Mouse (Mus musculus): ENCODE measurements around the gene Ap1m2. TPM values are rescaled to one million over a fixed set of nuclear protein-coding genes. Genes with fewer than 3 reads are reported as not detected.

Gene Ap1m2
- total RNA-seq (2023) = 5.3 TPM

DNA sequence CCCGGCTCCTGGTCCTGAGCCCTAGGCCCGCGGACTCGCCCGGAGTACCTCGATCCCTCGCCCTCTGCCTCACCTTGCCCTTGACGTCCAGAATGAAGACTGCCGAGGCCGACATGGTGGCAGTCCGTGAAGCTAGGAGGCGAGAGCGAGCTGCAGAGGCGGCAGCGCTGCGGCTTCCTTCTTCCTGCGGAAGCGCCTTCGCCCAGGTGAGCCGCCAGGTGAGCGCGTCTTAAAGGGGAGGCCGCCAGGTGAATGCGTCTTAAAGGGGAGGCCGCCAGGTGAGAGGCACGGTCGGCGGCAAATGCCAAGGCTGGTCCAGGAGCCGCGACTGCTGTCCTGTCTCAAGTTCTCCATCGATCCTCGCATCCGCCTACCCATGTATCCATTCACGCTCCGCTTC lies at the start of gene Ap1m2:
Ap1m2 (minus strand) TSS at position 204 of the 400 bp plus-strand sequence.

DNA sequence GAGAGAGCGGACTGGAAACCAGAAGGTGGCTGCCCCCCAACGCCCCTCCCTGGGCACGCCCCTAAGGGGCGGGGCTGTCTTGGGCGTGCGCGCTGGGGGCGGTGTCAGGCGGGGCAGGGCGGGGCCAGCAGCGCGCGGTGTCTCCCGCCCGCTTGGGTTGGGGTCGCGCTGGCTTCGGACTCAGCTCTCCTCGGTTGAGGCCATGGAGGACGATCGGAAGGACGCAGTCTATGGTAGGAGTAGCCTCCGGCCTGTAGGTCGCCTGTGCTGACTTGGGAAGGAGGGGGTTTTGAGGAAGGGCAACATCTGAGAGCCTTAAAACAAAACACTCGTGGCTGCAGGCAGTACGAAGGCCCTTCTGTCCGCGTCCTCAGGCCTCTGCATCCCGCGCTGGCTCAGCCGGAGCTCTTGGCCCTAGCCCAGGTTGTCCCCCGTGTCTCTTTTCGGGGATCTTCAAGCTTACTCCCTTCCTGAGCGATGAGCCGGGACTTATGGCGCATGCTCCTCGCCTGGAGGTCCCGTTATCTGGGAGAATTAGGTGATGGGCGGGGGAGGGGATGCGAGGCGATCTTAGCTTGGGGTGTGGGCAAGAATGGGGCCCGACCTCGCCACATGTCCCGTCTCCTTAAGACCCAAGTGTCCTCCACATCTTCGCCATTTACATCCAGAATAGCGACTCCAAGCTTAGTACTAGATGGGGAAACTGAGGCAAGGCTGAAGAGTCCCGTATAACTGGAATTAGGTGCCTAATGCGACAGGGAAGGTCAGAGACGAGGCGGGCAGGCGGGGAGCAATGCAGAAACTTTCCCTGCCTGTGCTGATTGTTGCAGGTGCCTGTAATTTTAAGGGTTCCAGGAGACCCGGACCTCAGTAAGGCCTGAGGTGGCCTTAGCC lies 8.7 kb upstream of the Ap1m2 start, which contains the start of gene Slc44a2:
Slc44a2 (plus strand) TSS at position 80 of the 894 bp plus-strand sequence.

DNA sequence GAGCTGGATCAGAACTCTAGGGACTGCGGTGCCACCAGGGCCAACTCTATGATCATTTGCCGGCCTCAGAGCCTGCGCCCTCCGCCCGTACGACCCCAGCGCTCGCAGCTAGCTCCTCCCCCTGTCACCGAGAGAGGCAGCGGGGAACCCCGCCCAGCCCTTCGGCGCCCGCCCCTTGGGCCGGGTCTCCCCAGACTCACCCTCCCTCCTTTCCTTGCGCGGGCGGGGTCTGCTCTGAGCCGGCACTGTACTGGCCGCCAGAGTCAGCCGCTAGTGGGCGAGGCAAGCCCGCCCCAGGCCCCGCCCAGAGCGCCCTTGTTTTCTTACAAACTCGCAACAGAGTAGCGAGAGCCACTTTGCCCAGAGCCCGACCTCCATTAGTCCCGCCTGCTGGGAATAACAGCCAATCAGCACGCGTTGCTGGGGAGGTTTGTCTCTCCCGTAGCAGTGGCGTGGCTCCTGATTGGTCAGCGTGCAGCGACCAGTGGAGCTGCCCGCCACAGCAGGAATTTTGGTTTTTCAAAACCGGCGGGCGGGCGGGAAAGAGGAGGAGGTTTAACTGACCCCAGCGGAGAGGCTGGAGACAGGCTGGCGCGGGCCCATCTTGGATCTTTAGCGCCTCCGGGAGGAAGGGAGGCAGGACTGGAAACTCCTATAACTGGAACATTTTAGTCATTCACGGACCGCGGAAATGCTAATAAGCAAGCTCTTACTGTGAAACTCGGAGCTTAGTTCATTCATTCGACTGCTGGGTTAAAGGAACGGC lies 20.9 kb downstream of the Ap1m2 start, which contains the start of gene Cdkn2d:
Cdkn2d (minus strand) TSS at position 386 of the 766 bp plus-strand sequence.

DNA sequence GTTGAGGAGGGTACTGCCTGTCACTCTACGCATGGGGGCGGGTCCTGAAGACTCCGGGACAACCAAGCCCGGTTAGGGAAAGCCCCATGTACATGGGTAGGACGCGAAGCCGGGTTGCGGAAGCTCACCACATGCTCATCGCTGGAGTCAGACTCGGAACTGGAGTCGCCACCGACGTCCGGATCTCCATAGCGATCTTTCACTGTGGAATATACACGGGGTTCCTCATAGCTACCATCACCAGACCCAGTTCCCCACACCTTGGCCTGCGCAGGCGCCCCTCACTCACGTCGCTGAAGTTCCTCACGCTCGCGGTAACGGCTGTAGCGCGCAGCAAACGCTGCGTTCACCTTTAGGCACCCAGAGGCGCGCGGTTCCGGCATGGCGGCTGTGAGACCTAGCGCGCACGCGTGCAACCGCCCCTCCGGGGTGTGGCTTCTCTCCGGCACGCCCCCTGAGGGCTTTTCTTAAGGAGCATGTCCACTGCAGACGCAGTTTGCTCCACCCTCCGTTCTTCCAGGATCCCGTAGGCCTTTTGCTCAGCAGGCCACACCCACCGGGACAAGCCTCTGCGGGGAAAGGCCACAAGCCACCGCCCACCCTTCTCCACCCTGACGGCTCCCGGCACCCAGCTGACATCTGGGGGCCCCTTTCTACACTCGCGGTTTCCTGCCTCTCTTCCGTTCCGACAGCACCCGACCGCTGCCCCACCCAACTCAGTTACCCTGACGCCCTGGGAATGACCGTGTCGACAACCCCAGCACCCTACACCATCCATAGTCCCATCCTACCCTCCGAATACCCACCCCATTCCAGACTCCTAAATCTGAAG lies 24.4 kb downstream of the Ap1m2 start, which contains the start of gene Kri1:
Kri1 (minus strand) TSS at position 399 of the 832 bp plus-strand sequence.

DNA sequence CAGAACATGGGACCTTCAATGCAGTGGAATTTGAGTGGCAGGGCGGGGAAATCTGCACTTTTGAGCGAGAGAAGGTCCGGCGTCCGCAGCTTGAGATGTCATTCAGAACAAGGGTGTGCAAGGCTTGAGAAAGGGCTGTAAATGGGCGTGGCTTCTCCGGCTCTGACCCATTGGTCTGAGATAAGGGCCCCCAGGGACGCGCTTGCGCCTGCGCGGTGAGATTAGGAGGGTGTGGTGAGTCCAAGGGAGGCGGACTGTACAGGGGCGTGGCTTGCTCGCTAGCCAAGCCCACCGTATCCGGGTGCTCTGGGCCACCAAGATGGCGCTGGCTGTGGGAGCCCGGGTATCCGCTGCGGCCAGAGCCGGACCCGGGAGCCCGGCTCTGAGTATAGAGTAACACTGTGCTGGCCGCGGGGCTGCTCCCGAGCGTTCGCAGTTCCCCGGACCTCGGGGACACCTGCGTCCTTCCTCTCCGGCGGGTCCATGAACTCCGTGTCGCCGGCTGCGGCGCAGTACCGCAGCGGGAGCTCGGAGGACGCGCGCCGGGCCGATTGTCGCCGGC lies 47.1 kb downstream of the Ap1m2 start, which contains the start of gene Atg4d:
Atg4d (plus strand) TSS at position 294 of the 562 bp plus-strand sequence.

DNA sequence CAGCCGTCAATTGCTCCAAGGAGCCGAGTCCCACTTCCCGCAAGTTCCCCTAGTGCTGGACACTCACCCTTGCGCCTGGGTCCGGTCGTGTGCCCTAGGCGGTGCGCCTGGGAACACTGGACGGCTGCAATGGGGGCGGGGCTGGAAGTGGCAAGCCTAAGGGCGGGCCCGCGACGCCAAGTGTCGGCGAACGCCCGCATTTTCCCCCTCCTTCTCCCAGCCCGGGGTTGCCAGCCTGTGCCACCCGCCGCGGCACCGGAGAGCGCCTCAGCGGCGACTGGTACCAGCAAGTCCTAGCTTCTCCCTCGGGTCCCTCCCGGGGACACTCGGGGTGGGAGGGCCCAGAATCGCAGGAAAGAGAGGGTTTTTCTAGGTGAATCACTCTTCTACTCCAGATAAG lies 63.8 kb downstream of the Ap1m2 start, which contains the start of gene S1pr5:
S1pr5 (minus strand) TSS at position 118 of the 400 bp plus-strand sequence.

Other genes starting within 250 kb of the Ap1m2 start
- gene Zglp1, start 245.2 kb downstream of the Ap1m2 start, total RNA-seq (2023) = not detected
- 1.5 TPM for gene Gm49373, start 239.2 kb downstream of the Ap1m2 start, total RNA-seq (2023)
- gene Fdx1l, start 238.7 kb downstream of the Ap1m2 start, total RNA-seq (2023) = 26.2 TPM
- 13.0 TPM for gene Gm38431, start 220.3 kb downstream of the Ap1m2 start, total RNA-seq (2023)
- gene Raver1, start 220.3 kb downstream of the Ap1m2 start, total RNA-seq (2023) = 116 TPM
- gene Tyk2, start 181.1 kb downstream of the Ap1m2 start, total RNA-seq (2023) = 50.5 TPM
- gene Cdc37, start 162.4 kb downstream of the Ap1m2 start, total RNA-seq (2023) = 138 TPM
- 1.6 TPM for gene Pde4a, start 146.6 kb downstream of the Ap1m2 start, total RNA-seq (2023)
- gene Keap1, start 73.0 kb downstream of the Ap1m2 start, total RNA-seq (2023) = 24.0 TPM
- gene S1pr5, start 63.9 kb downstream of the Ap1m2 start, total RNA-seq (2023) = 0.29 TPM
- 52.4 TPM for gene Atg4d, start 47.0 kb downstream of the Ap1m2 start, total RNA-seq (2023)
- gene Kri1, start 24.4 kb downstream of the Ap1m2 start, total RNA-seq (2023) = 136 TPM
- 40.4 TPM for gene Cdkn2d, start 20.9 kb downstream of the Ap1m2 start, total RNA-seq (2023)
- 330 TPM for gene Slc44a2, start 8.4 kb upstream of the Ap1m2 start, total RNA-seq (2023)
- gene Ilf3, start 55.5 kb upstream of the Ap1m2 start, total RNA-seq (2023) = 138 TPM
- gene Qtrt1, start 99.5 kb upstream of the Ap1m2 start, total RNA-seq (2023) = 65.5 TPM
- 360 TPM for gene Dnm2, start 112.6 kb upstream of the Ap1m2 start, total RNA-seq (2023)
- 0.64 TPM for gene Tmed1, start 197.9 kb upstream of the Ap1m2 start, total RNA-seq (2023)
- 62.5 TPM for gene AB124611, start 213.8 kb upstream of the Ap1m2 start, total RNA-seq (2023)
- gene Carm1, start 234.6 kb upstream of the Ap1m2 start, total RNA-seq (2023) = 66.6 TPM